Mouse (Mus musculus) spleen, adult 12 weeks (tissue): Measurements from ENCODE around the gene Gigyf1.

Source experiments
- DNase-seq: peaks from one replicate; pipeline ENCODE4 v3.0.0; 2022; ENCODE audit warnings: low spot score

Gigyf1 gene

DNA sequence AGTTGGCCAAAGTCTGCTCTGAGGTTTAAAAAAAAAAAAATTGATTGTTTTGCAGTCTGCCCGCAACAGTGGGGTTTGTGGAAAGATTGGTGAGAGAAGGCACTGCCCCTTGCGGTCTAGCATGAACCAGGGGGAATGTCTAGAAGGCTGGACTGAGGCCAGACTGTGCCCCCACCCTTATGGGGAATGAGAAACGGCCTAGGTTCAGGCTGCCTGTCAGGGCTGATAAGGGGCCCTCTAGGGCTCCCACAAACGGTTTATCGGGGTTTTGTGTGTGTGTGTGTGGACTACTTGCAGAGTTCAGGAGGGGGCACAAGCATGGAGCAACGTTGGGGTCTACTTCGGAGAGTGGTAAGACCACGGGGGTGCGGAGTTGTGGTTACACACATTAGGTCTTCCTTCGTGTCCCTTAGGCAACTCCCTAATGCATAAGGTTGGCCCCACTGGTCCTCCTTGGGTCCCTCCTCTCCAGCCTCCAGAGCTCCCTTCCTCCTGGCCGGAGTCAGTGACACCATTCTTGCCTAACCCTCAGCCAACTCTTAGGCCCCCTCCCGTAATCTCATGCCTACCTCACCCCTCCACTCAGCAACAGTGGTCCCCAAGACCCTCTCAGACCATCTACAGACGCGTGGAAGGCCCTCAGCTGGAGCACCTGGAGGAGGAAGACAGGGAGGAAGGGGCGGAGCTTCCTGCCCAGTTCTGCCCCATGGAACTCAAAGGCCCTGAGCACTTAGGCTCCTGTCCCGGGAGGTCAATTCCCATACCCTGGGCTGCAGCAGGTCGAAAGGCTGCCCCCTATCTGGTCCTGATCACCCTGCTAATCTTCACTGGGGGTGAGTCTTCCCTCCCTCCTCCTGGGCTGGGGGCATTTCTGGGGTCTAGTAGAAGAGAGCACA is 52.6 kb downstream of the Gigyf1 start:
- DNase-seq: peak; percentile 46

- no peak for DNase-seq
Measured at GRCm38 (mm10) chr5:137574470-137574901, 56.1 kb downstream of the Gigyf1 start.
